Mouse (Mus musculus) hindbrain, embryonic 13.5 days (tissue): ENCODE data around the gene Dmpk. TPM values are rescaled to one million over a fixed set of nuclear protein-coding genes. Genes with fewer than 3 reads are reported as not detected.

Source experiments
- ATAC-seq: fragments of 200-750 bp; cut with Nextera tagmentation; 2 replicates; pipeline ENCODE4 v1.8.0; 2017; ENCODE audit warnings: moderate TSS enrichment; ENCODE audit not compliant: low FRiP score
- H3K27ac ChIP-seq: fragments of 300-500 bp; sonication (generic); 2 replicates; pipeline ENCODE4 v1.5.1; 2015; ENCODE audit warnings: inconsistent platforms, mild to moderate bottlenecking, moderate library complexity
- H3K27me3 ChIP-seq: fragments of 300-500 bp; sonication (generic); 2 replicates; pipeline ENCODE4 v1.6.1; 2015; ENCODE audit warnings: mild to moderate bottlenecking, inconsistent platforms
- H3K36me3 ChIP-seq: fragments of 300-500 bp; sonication (generic); 2 replicates; pipeline ENCODE4 v1.6.1; 2015; ENCODE audit warnings: mild to moderate bottlenecking, inconsistent platforms
- H3K4me1 ChIP-seq: fragments of 300-500 bp; sonication (generic); replicated peaks from 2 replicates; pipeline ENCODE4 v1.6.1; 2015; ENCODE audit warnings: inconsistent platforms
- H3K4me2 ChIP-seq: fragments of 300-500 bp; sonication (generic); 2 replicates; pipeline ENCODE4 v1.6.1; 2015; ENCODE audit warnings: inconsistent platforms, mild to moderate bottlenecking, moderate library complexity
- H3K4me3 ChIP-seq: fragments of 300-500 bp; sonication (generic); 2 replicates; pipeline ENCODE4 v1.5.1; 2015; ENCODE audit warnings: mild to moderate bottlenecking, inconsistent platforms
- H3K9ac ChIP-seq: fragments of 300-500 bp; sonication (generic); 2 replicates; pipeline ENCODE4 v1.6.1; 2015; ENCODE audit warnings: mild to moderate bottlenecking, inconsistent platforms
- H3K9me3 ChIP-seq: fragments of 300-500 bp; sonication (generic); 2 replicates; pipeline ENCODE4 v1.6.1; 2016; ENCODE audit warnings: inconsistent platforms
- WGBS: fragments of 180-500 bp; shearing (Covaris S2); methylation state at CpG from one replicate; pipeline ENCODE4 v1.1.7; 2015; 5-methylcytosine and 5-hydroxymethylcytosine counted together
- polyA plus RNA-seq: library from polyadenylated mRNA; unstranded; fragments of >200 nt; fragmentation: Nextera tagmentation; extraction: Ambion mirVana; gene quantifications from 2 replicates; pipeline ENCODE4 v1.2.1, GENCODE M21; 2015

The Dmpk gene
- polyA plus RNA-seq, 1 experiment from 2014 or later: 11.6 TPM

- no peak overlapping the region for H3K4me2 ChIP-seq
- ATAC-seq: no peak
Observed at GRCm38 (mm10) chr7:19103741-19104140, 20.1 kb downstream of the Dmpk start.

GRCm38 (mm10) chr7:19104486-19104885 is 20.8 kb downstream of the Dmpk start:
- no peaks in the 10 kb centered on the region for H3K27me3 ChIP-seq
- WGBS: 86% methylated on average over 2 of the region's 2 CpGs
- H3K4me3 ChIP-seq: no peak overlapping the region
- H3K36me3 ChIP-seq: no peaks in the 10 kb centered on the region
- no peak overlapping the region for H3K4me2 ChIP-seq
- no peaks in the 10 kb centered on the region; the same call in 1 of the 2 replicates for H3K4me1 ChIP-seq
- ATAC-seq: no peak
- H3K27ac ChIP-seq: no peak overlapping the region
- H3K9ac ChIP-seq: no peak overlapping the region
- H3K9me3 ChIP-seq: no peaks in the 10 kb centered on the region

More at GRCm38 (mm10) chr7:19103741-19104140, 20.1 kb downstream of the Dmpk start:
- H3K27ac ChIP-seq: no peak overlapping the region
- H3K9me3 ChIP-seq: no peaks in the 10 kb centered on the region
- H3K36me3 ChIP-seq: no peaks in the 10 kb centered on the region
- H3K9ac ChIP-seq: no peak overlapping the region
- H3K4me3 ChIP-seq: no peak overlapping the region
- H3K4me1 ChIP-seq: no peaks in the 10 kb centered on the region; the same call in 1 of the 2 replicates
- no peaks in the 10 kb centered on the region for H3K27me3 ChIP-seq

GRCm38 (mm10) chr7:19107436-19107835 is 23.8 kb downstream of the Dmpk start:
- no peak overlapping the region for H3K27ac ChIP-seq
- no peak for ATAC-seq
- WGBS: 66% methylated on average over 3 of the region's 3 CpGs
- 0 out of 2 replicates have a peak, but pooled peaks cover 2% of the 10 kb centered on the region for H3K27me3 ChIP-seq
- no peak overlapping the region for H3K4me3 ChIP-seq
- H3K9ac ChIP-seq: no peak overlapping the region
- no peaks in the 10 kb centered on the region for H3K36me3 ChIP-seq
- H3K4me2 ChIP-seq: no peak overlapping the region
- H3K4me1 ChIP-seq: no peaks in the 10 kb centered on the region; the same call in 1 of the 2 replicates
- H3K9me3 ChIP-seq: no peaks in the 10 kb centered on the region

- Histone ChIP-seq H3K27ac (no peak overlapping the region), H3K4me1 (no peaks in the 10 kb centered on the region), H3K27me3 (peaks cover 7% of the 10 kb centered on the region; the same call in 1 of the 2 replicates), H3K4me3 (no peak overlapping the region), H3K4me2 (no peak overlapping the region), H3K36me3 (no peaks in the 10 kb centered on the region), H3K9ac (no peak overlapping the region), H3K9me3 (no peaks in the 10 kb centered on the region)
- WGBS: 89% methylated on average over 1 of the region's 1 CpGs
- ATAC-seq: no peak
Observed at GRCm38 (mm10) chr7:19109565-19109964, 25.9 kb downstream of the Dmpk start.

- Histone ChIP-seq H3K4me3 (peak within 1 kb of the TSS; percentile 34), H3K4me2 (peak within 1 kb of the TSS; percentile 56), H3K36me3 (no peaks in the 10 kb centered on the region), H3K27ac (peak within 1 kb of the TSS; percentile 15; the same call in 1 of the 2 replicates), H3K27me3 (peaks cover 12% of the 10 kb centered on the region), H3K4me1 (peaks cover 27% of the 10 kb centered on the region), H3K9me3 (no peaks in the 10 kb centered on the region), H3K9ac (peak within 1 kb of the TSS; percentile 29; the same call in 1 of the 2 replicates)
- ATAC-seq: peak; percentile 50
- WGBS: 19% methylated on average over 64 of the region's 64 CpGs
Observed at GRCm38 (mm10) chr7:19118028-19118771, 34.6 kb downstream of the Dmpk start, which contains the start of gene Gm4969. TSS of gene Gm4969 (minus strand) at chr7:19118368.

- H3K27ac ChIP-seq: peak overlapping the region; percentile 15; the same call in 1 of the 2 replicates
Observed at GRCm38 (mm10) chr7:19119083-19119482, 35.4 kb downstream of the Dmpk start.

GRCm38 (mm10) chr7:19119631-19120429 is 36.2 kb downstream of the Dmpk start, which contains the start of gene Fbxo46:
TSS of gene Fbxo46 (plus strand) at chr7:19119859.
- H3K4me3 ChIP-seq: peak within 1 kb of the TSS; percentile 70
- peak; percentile 94 for ATAC-seq
- WGBS: 4% methylated on average over 34 of the region's 34 CpGs
- peak within 1 kb of the TSS; percentile 74 for H3K27ac ChIP-seq
- no peaks in the 10 kb centered on the region for H3K9me3 ChIP-seq
- peak within 1 kb of the TSS; percentile 87 for H3K9ac ChIP-seq
- peaks cover 10% of the 10 kb centered on the region; the same call in 1 of the 2 replicates for H3K27me3 ChIP-seq
- H3K4me2 ChIP-seq: peak within 1 kb of the TSS; percentile 87
- H3K4me1 ChIP-seq: peaks cover 30% of the 10 kb centered on the region
- H3K36me3 ChIP-seq: no peaks in the 10 kb centered on the region

More at GRCm38 (mm10) chr7:19119083-19119482, 35.4 kb downstream of the Dmpk start:
- Histone ChIP-seq H3K36me3 (no peaks in the 10 kb centered on the region), H3K4me1 (peaks cover 27% of the 10 kb centered on the region), H3K4me2 (0 out of 2 replicates have a peak overlapping the region, but pooled peaks have one; percentile 87), H3K4me3 (no peak overlapping the region), H3K27me3 (peaks cover 10% of the 10 kb centered on the region; the same call in 1 of the 2 replicates), H3K9ac (no peak overlapping the region), H3K9me3 (no peaks in the 10 kb centered on the region)
- 93% methylated on average over 8 of the region's 8 CpGs for WGBS
- ATAC-seq: peak; percentile 34

GRCm38 (mm10) chr7:19121686-19122085 is 38.0 kb downstream of the Dmpk start:
- no peak for ATAC-seq
- no peak overlapping the region for H3K4me2 ChIP-seq
- H3K27me3 ChIP-seq: peaks cover 10% of the 10 kb centered on the region; the same call in 1 of the 2 replicates
- no peaks in the 10 kb centered on the region for H3K9me3 ChIP-seq
- H3K9ac ChIP-seq: no peak overlapping the region
- WGBS: 96% methylated on average over 4 of the region's 4 CpGs
- 0 out of 2 replicates have a peak, but pooled peaks cover under 1% of the 10 kb centered on the region for H3K36me3 ChIP-seq
- H3K27ac ChIP-seq: no peak overlapping the region
- no peak overlapping the region for H3K4me3 ChIP-seq
- H3K4me1 ChIP-seq: peaks cover 31% of the 10 kb centered on the region

- Histone ChIP-seq H3K4me2 (no peak overlapping the region), H3K4me1 (peaks cover 25% of the 10 kb centered on the region), H3K36me3 (peaks cover 7% of the 10 kb centered on the region; the same call in 1 of the 2 replicates), H3K27ac (no peak overlapping the region), H3K9ac (peak overlapping the region; percentile 55), H3K27me3 (no peaks in the 10 kb centered on the region), H3K9me3 (no peaks in the 10 kb centered on the region), H3K4me3 (no peak overlapping the region)
- ATAC-seq: no peak
- WGBS: 87% methylated on average over 6 of the region's 6 CpGs
Observed at GRCm38 (mm10) chr7:19124713-19125112, 41.1 kb downstream of the Dmpk start.

- WGBS: 94% methylated on average over 5 of the region's 5 CpGs
- no peaks in the 10 kb centered on the region for H3K27me3 ChIP-seq
- no peak overlapping the region for H3K27ac ChIP-seq
- peaks cover 26% of the 10 kb centered on the region for H3K4me1 ChIP-seq
- H3K36me3 ChIP-seq: peaks cover 11% of the 10 kb centered on the region; the same call in 1 of the 2 replicates
- H3K9ac ChIP-seq: no peak overlapping the region; the same call in 1 of the 2 replicates
- H3K9me3 ChIP-seq: no peaks in the 10 kb centered on the region
- no peak overlapping the region for H3K4me2 ChIP-seq
- ATAC-seq: no peak
- no peak overlapping the region for H3K4me3 ChIP-seq
Observed at GRCm38 (mm10) chr7:19127744-19128143, 44.1 kb downstream of the Dmpk start.

- Histone ChIP-seq H3K4me3 (no peak overlapping the region), H3K9me3 (no peaks in the 10 kb centered on the region), H3K27me3 (no peaks in the 10 kb centered on the region), H3K36me3 (peaks cover 12% of the 10 kb centered on the region; the same call in 1 of the 2 replicates), H3K9ac (no peak overlapping the region), H3K4me2 (no peak overlapping the region), H3K4me1 (peaks cover 29% of the 10 kb centered on the region), H3K27ac (no peak overlapping the region)
- 90% methylated on average over 5 of the region's 5 CpGs for WGBS
- ATAC-seq: no peak
Observed at GRCm38 (mm10) chr7:19129396-19129795, 45.7 kb downstream of the Dmpk start.

- peak overlapping the region; percentile 92 for H3K27ac ChIP-seq
- H3K36me3 ChIP-seq: peaks cover 24% of the 10 kb centered on the region
- ATAC-seq: no peak
- H3K4me3 ChIP-seq: peak overlapping the region; percentile 51
- no peaks in the 10 kb centered on the region for H3K9me3 ChIP-seq
- no peaks in the 10 kb centered on the region for H3K27me3 ChIP-seq
- peaks cover 25% of the 10 kb centered on the region for H3K4me1 ChIP-seq
- WGBS: 35% methylated on average over 4 of the region's 4 CpGs
- H3K4me2 ChIP-seq: peak overlapping the region; percentile 65
- H3K9ac ChIP-seq: peak overlapping the region; percentile 66; the same call in 1 of the 2 replicates
Observed at GRCm38 (mm10) chr7:19130657-19131056, 47.0 kb downstream of the Dmpk start.
